Mouse (Mus musculus): Measurements from ENCODE around the gene March1. TPM values are rescaled to one million over a fixed set of nuclear protein-coding genes. Genes with fewer than 3 reads are reported as not detected.

March1 gene
- polyA plus RNA-seq, 1 experiment from 2014 or later, result 0.32 TPM

DNA sequence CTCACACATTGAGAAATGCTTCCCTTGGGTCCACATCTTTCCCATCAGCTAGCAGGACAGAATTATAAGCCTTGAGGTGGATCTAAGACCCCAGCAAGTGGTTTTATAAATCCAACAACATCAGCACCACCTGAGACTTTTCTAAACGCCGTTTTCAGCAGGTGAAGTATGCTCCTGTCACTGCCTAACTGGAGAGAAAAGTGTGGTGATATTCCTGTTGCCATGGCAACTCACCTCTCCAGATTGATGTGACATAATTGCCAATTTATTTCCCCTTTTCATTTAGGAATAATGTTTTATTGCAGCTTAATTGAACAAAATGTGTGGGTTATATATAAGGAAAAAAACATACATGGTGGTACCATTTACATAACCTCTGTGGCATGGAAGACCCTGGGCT is 565.8 kb downstream of the March1 start:
- no peak overlapping the region for H3K4me3 ChIP-seq (ENCODE audit: low read depth, low read length)
- H3K9me3 ChIP-seq (ENCODE audit: control insufficient read depth, low read length), result no peaks in the 10 kb centered on the region
- WGBS, result 46% methylated on average over 2 of the region's 2 CpGs
- no peak overlapping the region for H3K4me2 ChIP-seq (ENCODE audit: low read depth, severe bottlenecking)
- no peaks in the 10 kb centered on the region for H3K27me3 ChIP-seq (ENCODE audit: control insufficient read depth, insufficient read depth, low read length)
- no peak overlapping the region for H3K27ac ChIP-seq (replicated peaks; ENCODE audit: low read depth, low read length)
- no peaks in the 10 kb centered on the region for H3K4me1 ChIP-seq (ENCODE audit: control insufficient read depth, insufficient read depth, low read length)
- H3K36me3 ChIP-seq (ENCODE audit: control insufficient read depth, insufficient read depth, low read length), result no peaks in the 10 kb centered on the region
- H3K9ac ChIP-seq (ENCODE audit: low read length), result no peak overlapping the region
- no peak for ATAC-seq (ENCODE audit: insufficient number of reproducible peaks, low FRiP score, low TSS enrichment, low read depth)
- DNase-seq (ENCODE audit: low spot score), result no peak

DNA sequence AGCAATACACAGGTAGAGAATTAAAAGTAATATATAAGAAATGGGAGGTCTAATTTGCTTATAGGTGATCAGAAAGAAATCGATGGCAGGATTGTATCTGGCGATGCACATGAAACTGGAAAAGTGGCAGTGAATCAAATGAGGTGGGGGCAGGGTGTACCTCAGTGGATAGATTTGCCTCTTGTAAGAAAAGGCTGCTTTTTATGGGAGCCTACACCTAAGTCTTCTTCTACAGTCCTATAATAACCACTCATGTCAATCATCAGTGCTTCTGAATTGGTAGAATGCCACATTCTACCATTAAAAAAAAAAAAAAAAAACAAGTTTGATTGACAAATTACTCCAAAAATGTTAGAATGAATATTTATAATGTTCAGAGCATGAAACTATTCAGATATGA is 567.5 kb downstream of the March1 start:
- H3K27ac ChIP-seq (replicated peaks; ENCODE audit: low read depth, low read length), result no peak overlapping the region
- no peaks in the 10 kb centered on the region for H3K9me3 ChIP-seq (ENCODE audit: control insufficient read depth, low read length)
- H3K36me3 ChIP-seq (ENCODE audit: control insufficient read depth, insufficient read depth, low read length), result no peaks in the 10 kb centered on the region
- no peak overlapping the region for H3K4me2 ChIP-seq (ENCODE audit: low read depth, severe bottlenecking)
- no peak for ATAC-seq (ENCODE audit: insufficient number of reproducible peaks, low FRiP score, low TSS enrichment, low read depth)
- H3K9ac ChIP-seq (ENCODE audit: low read length), result no peak overlapping the region
- H3K4me1 ChIP-seq (ENCODE audit: control insufficient read depth, insufficient read depth, low read length), result no peaks in the 10 kb centered on the region
- H3K4me3 ChIP-seq (ENCODE audit: low read depth, low read length), result no peak overlapping the region
- no peak for DNase-seq (ENCODE audit: low spot score)
- no peaks in the 10 kb centered on the region for H3K27me3 ChIP-seq (ENCODE audit: control insufficient read depth, insufficient read depth, low read length)
- 93% methylated on average over 2 of the region's 2 CpGs for WGBS

DNA sequence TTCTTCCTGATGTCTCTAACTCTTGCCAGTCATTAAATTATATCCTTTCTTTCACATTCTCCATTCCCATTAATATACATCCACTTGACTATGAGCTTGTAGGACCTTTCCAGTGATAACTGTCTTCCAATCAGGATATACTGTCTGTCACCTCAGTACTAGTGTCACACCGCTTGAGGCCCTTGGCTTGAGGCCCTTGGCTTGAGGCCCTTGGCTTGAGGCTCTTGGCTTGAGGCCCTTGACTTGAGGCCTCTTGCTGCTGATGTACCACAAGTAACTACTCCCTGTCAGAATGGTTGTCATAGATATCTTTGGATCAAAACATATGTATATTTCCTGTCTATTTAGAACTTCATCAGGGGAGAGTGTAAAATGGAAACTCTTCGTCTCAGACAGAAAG is 576.7 kb downstream of the March1 start:
- H3K27ac ChIP-seq (replicated peaks; ENCODE audit: low read depth, low read length), result no peak overlapping the region
- no peaks in the 10 kb centered on the region for H3K36me3 ChIP-seq (ENCODE audit: control insufficient read depth, insufficient read depth, low read length)
- WGBS, result 88% methylated on average over 2 of the region's 2 CpGs
- H3K4me1 ChIP-seq (ENCODE audit: control insufficient read depth, insufficient read depth, low read length), result no peaks in the 10 kb centered on the region
- no peak for DNase-seq (ENCODE audit: low spot score)
- H3K27me3 ChIP-seq (ENCODE audit: control insufficient read depth, insufficient read depth, low read length), result no peaks in the 10 kb centered on the region
- no peaks in the 10 kb centered on the region for H3K9me3 ChIP-seq (ENCODE audit: control insufficient read depth, low read length)
- H3K4me3 ChIP-seq (ENCODE audit: low read depth, low read length), result no peak overlapping the region
- H3K9ac ChIP-seq (ENCODE audit: low read length), result no peak overlapping the region
- H3K4me2 ChIP-seq (ENCODE audit: low read depth, severe bottlenecking), result no peak overlapping the region
- no peak for ATAC-seq (ENCODE audit: insufficient number of reproducible peaks, low FRiP score, low TSS enrichment, low read depth)

GRCm38 (mm10) chr8:66200169-66200568 is 582.5 kb downstream of the March1 start:
- Histone ChIP-seq H3K36me3 (ENCODE audit: control insufficient read depth, insufficient read depth, low read length) (no peaks in the 10 kb centered on the region), H3K4me3 (ENCODE audit: low read depth, low read length) (no peak overlapping the region), H3K4me2 (ENCODE audit: low read depth, severe bottlenecking) (no peak overlapping the region), H3K27me3 (ENCODE audit: control insufficient read depth, insufficient read depth, low read length) (no peaks in the 10 kb centered on the region), H3K9ac (ENCODE audit: low read length) (no peak overlapping the region), H3K27ac (replicated peaks; ENCODE audit: low read depth, low read length) (no peak overlapping the region), H3K4me1 (ENCODE audit: control insufficient read depth, insufficient read depth, low read length) (no peaks in the 10 kb centered on the region), H3K9me3 (ENCODE audit: control insufficient read depth, low read length) (no peaks in the 10 kb centered on the region)
- no peak for DNase-seq (ENCODE audit: low spot score)
- no peak for ATAC-seq (ENCODE audit: insufficient number of reproducible peaks, low FRiP score, low TSS enrichment, low read depth)
- 89% methylated on average over 3 of the region's 3 CpGs for WGBS

- H3K4me2 ChIP-seq (ENCODE audit: low read depth, severe bottlenecking), result no peak overlapping the region
- H3K27ac ChIP-seq (replicated peaks; ENCODE audit: low read depth, low read length), result no peak overlapping the region
- H3K36me3 ChIP-seq (ENCODE audit: control insufficient read depth, insufficient read depth, low read length), result no peaks in the 10 kb centered on the region
- ATAC-seq (ENCODE audit: insufficient number of reproducible peaks, low FRiP score, low TSS enrichment, low read depth) (no peak), DNase-seq (ENCODE audit: low spot score) (no peak)
- H3K9me3 ChIP-seq (ENCODE audit: control insufficient read depth, low read length), result no peaks in the 10 kb centered on the region
- H3K4me1 ChIP-seq (ENCODE audit: control insufficient read depth, insufficient read depth, low read length), result no peaks in the 10 kb centered on the region
- WGBS, result 90% methylated on average over 7 of the region's 7 CpGs
- no peak overlapping the region for H3K9ac ChIP-seq (ENCODE audit: low read length)
- H3K4me3 ChIP-seq (ENCODE audit: low read depth, low read length), result no peak overlapping the region
- no peaks in the 10 kb centered on the region for H3K27me3 ChIP-seq (ENCODE audit: control insufficient read depth, insufficient read depth, low read length)
Observed at GRCm38 (mm10) chr8:66203814-66204438, 586.2 kb downstream of the March1 start.

GRCm38 (mm10) chr8:66209553-66209952 is 591.9 kb downstream of the March1 start:
- WGBS, result 74% methylated on average over 2 of the region's 2 CpGs
- no peak for ATAC-seq (ENCODE audit: insufficient number of reproducible peaks, low FRiP score, low TSS enrichment, low read depth)
- Histone ChIP-seq H3K4me1 (ENCODE audit: control insufficient read depth, insufficient read depth, low read length) (no peaks in the 10 kb centered on the region), H3K27me3 (ENCODE audit: control insufficient read depth, insufficient read depth, low read length) (no peaks in the 10 kb centered on the region), H3K36me3 (ENCODE audit: control insufficient read depth, insufficient read depth, low read length) (no peaks in the 10 kb centered on the region), H3K27ac (replicated peaks; ENCODE audit: low read depth, low read length) (no peak overlapping the region), H3K4me2 (ENCODE audit: low read depth, severe bottlenecking) (no peak overlapping the region), H3K9me3 (ENCODE audit: control insufficient read depth, low read length) (no peaks in the 10 kb centered on the region), H3K4me3 (ENCODE audit: low read depth, low read length) (no peak overlapping the region), H3K9ac (ENCODE audit: low read length) (no peak overlapping the region)
- no peak for DNase-seq (ENCODE audit: low spot score)

GRCm38 (mm10) chr8:66210294-66210693 is 592.6 kb downstream of the March1 start:
- no peak for DNase-seq (ENCODE audit: low spot score)
- Histone ChIP-seq H3K9ac (ENCODE audit: low read length) (no peak overlapping the region), H3K27me3 (ENCODE audit: control insufficient read depth, insufficient read depth, low read length) (no peaks in the 10 kb centered on the region), H3K36me3 (ENCODE audit: control insufficient read depth, insufficient read depth, low read length) (no peaks in the 10 kb centered on the region), H3K4me2 (ENCODE audit: low read depth, severe bottlenecking) (no peak overlapping the region), H3K9me3 (ENCODE audit: control insufficient read depth, low read length) (no peaks in the 10 kb centered on the region), H3K4me1 (ENCODE audit: control insufficient read depth, insufficient read depth, low read length) (no peaks in the 10 kb centered on the region), H3K27ac (replicated peaks; ENCODE audit: low read depth, low read length) (no peak overlapping the region), H3K4me3 (ENCODE audit: low read depth, low read length) (no peak overlapping the region)
- 86% methylated on average over 2 of the region's 2 CpGs for WGBS
- ATAC-seq (ENCODE audit: insufficient number of reproducible peaks, low FRiP score, low TSS enrichment, low read depth), result no peak

DNA sequence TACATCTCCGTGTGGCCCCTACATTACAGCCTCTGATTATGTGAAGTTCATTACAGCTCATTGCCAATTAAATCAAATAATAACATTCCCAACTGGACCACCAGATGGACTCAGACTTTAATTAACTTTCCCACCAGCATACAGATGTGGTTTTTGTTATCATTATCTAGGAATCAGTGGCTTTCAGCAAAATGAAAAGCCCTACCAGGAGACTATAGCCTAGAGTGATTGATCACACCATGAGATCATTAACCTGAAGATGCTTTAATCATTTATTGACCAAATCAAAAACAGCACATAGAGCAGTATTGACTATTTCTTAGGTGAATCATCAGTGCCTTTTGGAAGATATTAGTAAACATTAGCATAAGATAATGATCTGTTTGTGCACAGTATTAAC is 602.3 kb downstream of the March1 start:
- ATAC-seq (ENCODE audit: insufficient number of reproducible peaks, low FRiP score, low TSS enrichment, low read depth) (no peak), DNase-seq (ENCODE audit: low spot score) (no peak)
- H3K9ac ChIP-seq (ENCODE audit: low read length), result no peak overlapping the region
- no peak overlapping the region for H3K27ac ChIP-seq (replicated peaks; ENCODE audit: low read depth, low read length)
- H3K36me3 ChIP-seq (ENCODE audit: control insufficient read depth, insufficient read depth, low read length), result no peaks in the 10 kb centered on the region
- no peaks in the 10 kb centered on the region for H3K4me1 ChIP-seq (ENCODE audit: control insufficient read depth, insufficient read depth, low read length)
- WGBS, result 59% methylated on average over 1 of the region's 1 CpGs
- no peak overlapping the region for H3K4me2 ChIP-seq (ENCODE audit: low read depth, severe bottlenecking)
- no peak overlapping the region for H3K4me3 ChIP-seq (ENCODE audit: low read depth, low read length)
- H3K9me3 ChIP-seq (ENCODE audit: control insufficient read depth, low read length), result no peaks in the 10 kb centered on the region
- no peaks in the 10 kb centered on the region for H3K27me3 ChIP-seq (ENCODE audit: control insufficient read depth, insufficient read depth, low read length)

DNA sequence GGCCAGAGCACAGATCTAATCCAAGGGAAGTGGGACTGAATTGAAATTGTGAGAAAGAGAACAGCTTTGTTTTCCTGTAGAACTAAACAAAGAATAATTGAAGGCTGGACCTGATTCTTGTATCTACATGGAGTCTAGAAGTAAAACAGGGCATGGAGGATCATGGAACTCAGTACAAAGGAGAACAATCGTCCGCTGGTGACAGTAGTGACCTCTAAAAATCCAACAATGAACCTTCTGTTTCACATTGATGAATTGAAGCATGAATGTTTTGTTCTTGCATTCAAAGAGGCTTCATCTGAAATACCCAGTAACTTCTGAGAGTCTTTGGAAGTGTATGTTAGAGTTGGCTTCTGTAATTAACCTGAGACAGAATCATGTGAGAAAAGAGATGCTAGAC is 612.2 kb downstream of the March1 start:
- H3K27ac ChIP-seq (replicated peaks; ENCODE audit: low read depth, low read length), result no peak overlapping the region
- 85% methylated on average over 2 of the region's 2 CpGs for WGBS
- no peak overlapping the region for H3K4me2 ChIP-seq (ENCODE audit: low read depth, severe bottlenecking)
- H3K9me3 ChIP-seq (ENCODE audit: control insufficient read depth, low read length), result no peaks in the 10 kb centered on the region
- H3K4me3 ChIP-seq (ENCODE audit: low read depth, low read length), result no peak overlapping the region
- ATAC-seq (ENCODE audit: insufficient number of reproducible peaks, low FRiP score, low TSS enrichment, low read depth) (no peak), DNase-seq (ENCODE audit: low spot score) (no peak)
- H3K36me3 ChIP-seq (ENCODE audit: control insufficient read depth, insufficient read depth, low read length), result no peaks in the 10 kb centered on the region
- no peaks in the 10 kb centered on the region for H3K27me3 ChIP-seq (ENCODE audit: control insufficient read depth, insufficient read depth, low read length)
- H3K9ac ChIP-seq (ENCODE audit: low read length), result no peak overlapping the region
- H3K4me1 ChIP-seq (ENCODE audit: control insufficient read depth, insufficient read depth, low read length), result no peaks in the 10 kb centered on the region
